Mouse (Mus musculus) G1E (cell line): Measurements from ENCODE around the gene Tnfrsf4.

Experiments
- CTCF ChIP-seq: IDR thresholded peaks from 2 replicates; pipeline ENCODE4 v1.5.1; 2012; ENCODE audit warnings: low read depth, low read length, inconsistent platforms, mixed read lengths
- GATA1 ChIP-seq: IDR thresholded peaks from 2 replicates; pipeline ENCODE4 v1.6.1; 2012; ENCODE audit warnings: borderline replicate concordance, low read length, inconsistent platforms, mixed read lengths
- POLR2AphosphoS5 ChIP-seq: IDR thresholded peaks from 2 replicates; pipeline ENCODE4 v1.6.1; 2012; ENCODE audit warnings: low read depth, low read length, inconsistent platforms; ENCODE audit not compliant: insufficient replicate concordance
- TAL1 ChIP-seq: conservative IDR thresholded peaks from 2 replicates; pipeline ENCODE4 v1.6.1; 2012; ENCODE audit warnings: low read depth, low read length, inconsistent platforms, mixed read lengths

- TF ChIP-seq TAL1 (no peak), CTCF (no peak), POLR2AphosphoS5 (no peak), GATA1 (no peak)
Observed at GRCm38 (mm10) chr4:155991211-155991907, 22.3 kb upstream of the Tnfrsf4 start.
